Mouse (Mus musculus) adipocyte (in vitro differentiated cells): Measurements from ENCODE around the gene Slc12a9.
"Not testable (repeated sequence)": the region's sequence is repeated elsewhere in the genome, so short reads cannot be mapped to it uniquely, and the experiment has no call there.

Experiments used
- DNase-seq: peaks from one replicate; pipeline ENCODE4 v3.0.0-alpha.2; 2016; ENCODE audit warnings: low spot score

Gene Slc12a9

DNA sequence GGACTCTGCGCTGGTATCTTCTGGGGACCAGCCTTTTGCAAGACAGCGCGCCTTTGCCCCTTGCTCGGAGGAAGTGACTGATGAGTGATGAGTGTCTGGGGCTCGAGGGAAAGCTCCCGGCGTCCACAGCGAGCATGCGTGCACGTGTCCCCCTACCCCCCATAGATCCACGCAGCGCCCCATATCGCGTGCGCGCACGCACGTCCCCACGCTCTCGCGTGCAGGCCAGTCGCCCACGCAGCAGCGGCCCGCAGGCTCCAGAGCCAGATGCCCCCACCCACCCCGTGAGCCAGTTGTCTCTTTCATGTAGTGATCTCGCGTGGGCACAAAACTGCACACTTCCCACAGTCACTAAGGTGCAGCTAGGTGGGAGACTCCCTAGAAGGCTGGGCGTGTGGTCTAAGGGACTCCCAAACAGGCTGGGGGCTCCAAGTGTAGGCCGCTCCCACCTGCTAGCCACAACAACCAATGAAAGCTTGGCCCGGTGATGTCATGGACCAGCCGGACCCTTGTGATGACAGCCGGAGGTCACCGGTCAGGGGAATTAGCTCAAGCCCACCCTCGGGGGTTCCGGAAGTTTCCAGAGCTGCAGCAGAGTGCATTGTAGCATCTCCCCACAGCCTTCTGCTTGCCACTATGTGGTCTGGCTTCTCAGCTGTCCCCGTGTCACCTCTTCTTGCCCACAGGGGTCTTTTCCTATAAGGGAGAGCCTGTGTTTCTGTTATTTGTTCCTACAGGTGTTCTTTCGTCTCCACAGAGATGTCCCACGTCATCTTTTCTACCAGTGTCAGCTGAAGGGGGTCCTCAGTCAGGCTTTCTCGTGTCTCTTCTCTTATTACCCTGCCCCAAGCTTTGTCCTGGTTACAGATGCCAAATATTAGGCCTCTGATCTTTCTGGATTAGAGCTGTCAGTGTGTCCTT is 46.1 kb downstream of the Slc12a9 start, which contains the start of gene Ache:
Gene Ache, plus strand, starts transcription at position 488 of the 921 bp plus-strand sequence.
- no peak for DNase-seq

DNA sequence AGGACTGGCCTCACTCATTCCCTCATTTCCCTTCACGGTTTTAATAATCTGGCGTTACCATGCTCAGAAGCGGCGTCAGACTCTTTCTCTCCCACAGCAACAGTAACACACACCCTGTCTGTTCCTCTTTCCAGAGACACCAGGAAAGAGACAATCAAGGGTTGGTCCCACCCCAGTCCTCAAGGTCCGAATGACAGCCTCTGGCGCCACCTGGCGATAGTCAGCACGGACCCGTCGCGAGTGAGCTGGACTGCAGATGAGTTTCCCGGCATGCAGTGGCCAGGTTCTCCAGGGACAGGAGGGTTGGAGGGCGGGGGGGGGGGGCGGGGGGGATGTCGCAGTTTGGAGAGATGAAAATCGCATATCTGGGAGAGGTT is 46.8 kb downstream of the Slc12a9 start:
- DNase-seq: peak; percentile 79

DNA sequence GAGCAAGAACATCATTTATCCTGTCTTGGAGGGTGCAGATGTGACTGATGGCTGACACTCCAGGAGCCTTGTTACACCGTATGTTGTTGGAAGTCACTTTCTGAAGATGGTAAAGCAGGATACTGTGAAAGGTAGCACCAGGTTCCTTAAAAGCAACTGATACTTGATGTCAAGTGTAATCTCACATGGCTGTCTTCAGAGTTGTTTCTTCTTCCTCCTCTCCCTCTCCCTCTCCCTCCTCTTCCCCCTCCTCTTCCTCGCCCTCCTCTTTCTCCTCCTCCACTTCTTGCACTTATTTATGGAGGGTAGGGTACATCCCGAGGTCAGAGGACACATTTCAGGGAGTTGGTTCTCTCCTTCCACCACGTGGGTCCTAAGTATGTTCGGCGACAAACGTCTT is 47.4 kb downstream of the Slc12a9 start:
- DNase-seq: no peak

DNA sequence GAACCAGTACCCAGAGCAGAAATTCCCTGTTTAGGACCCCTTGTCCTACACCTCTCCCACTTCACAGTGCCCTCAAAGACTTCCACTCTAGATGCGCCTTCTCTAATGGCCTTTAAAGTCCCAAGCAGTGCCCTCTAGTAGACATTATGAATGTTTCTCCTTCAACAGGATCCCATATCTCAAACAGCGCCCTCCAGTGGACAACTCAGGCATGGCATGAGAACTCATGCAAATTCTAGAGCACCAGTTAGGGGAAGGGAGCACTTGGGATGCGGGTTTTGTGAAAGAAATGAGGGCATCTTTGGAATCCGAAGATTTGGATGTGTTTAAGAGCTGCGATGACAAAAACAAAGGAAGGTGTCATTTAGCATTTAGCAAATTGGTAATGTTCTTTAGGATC is 48.4 kb downstream of the Slc12a9 start:
- DNase-seq: peak; percentile 65

DNA sequence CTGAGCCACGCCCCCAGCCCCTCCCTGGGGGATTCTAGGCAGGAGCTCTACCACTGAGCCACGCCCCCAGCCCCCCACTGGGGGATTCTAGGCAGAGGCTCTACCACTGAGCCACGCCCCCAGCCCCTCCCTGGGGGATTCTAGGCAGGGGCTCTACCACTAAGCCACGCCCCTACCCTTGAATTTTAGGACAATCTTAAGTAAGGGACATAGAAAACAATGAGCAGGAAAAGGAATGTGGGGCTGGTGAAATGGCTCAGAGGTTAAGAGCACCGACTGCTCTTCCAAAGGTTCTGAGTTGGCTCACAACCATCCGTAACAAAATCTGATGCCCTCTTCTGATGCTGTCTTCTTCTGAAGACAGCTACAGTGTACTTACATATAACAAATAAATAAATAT is 49.0 kb downstream of the Slc12a9 start:
- not testable (repeated sequence) for DNase-seq

DNA sequence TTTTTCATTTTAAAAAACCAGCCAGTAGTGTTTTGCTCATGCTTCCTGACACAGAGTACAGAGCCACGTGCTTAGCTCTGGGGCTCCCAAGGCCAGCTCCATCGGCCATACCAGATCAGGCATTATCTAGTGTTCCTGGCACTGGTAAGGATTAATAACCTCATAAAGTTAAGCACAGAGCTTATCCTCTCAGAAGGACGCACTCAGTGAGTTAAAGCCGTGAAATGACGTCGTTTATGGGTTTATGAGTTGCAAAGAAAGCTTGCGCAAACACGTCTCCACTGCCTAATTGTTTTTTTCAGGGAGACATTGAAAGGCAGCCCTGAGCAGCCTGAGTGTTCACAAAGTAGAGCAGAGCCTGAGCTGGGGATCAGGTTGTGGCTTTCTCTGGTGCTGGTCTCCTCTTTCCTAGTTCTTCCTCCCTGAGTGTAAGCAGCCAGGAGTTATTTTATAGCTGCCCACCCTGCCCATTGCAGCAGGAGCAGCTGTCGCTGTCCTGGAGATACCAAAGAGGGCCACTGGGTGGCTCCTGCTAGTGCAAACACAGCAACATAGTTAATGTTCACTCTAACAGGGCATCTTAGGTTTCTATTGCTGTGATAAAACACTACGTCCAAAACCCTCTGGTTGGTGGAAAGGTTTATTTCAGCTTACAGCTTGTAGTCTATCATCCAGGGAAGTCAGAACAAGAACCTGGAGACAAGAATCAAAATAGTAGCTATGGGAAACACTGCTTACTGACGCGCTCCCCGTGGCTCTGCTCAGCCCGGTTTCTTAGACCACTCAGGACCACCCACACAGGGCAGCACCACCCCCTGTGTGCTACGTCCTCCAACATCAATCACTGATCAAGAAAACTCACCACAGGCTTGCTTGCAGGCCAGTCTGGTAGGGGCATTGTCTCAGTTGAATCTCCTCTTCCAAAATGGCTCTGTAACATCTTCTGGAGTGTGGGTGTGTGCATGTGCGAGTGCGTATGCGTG is 55.7 kb downstream of the Slc12a9 start:
- no peak for DNase-seq

DNA sequence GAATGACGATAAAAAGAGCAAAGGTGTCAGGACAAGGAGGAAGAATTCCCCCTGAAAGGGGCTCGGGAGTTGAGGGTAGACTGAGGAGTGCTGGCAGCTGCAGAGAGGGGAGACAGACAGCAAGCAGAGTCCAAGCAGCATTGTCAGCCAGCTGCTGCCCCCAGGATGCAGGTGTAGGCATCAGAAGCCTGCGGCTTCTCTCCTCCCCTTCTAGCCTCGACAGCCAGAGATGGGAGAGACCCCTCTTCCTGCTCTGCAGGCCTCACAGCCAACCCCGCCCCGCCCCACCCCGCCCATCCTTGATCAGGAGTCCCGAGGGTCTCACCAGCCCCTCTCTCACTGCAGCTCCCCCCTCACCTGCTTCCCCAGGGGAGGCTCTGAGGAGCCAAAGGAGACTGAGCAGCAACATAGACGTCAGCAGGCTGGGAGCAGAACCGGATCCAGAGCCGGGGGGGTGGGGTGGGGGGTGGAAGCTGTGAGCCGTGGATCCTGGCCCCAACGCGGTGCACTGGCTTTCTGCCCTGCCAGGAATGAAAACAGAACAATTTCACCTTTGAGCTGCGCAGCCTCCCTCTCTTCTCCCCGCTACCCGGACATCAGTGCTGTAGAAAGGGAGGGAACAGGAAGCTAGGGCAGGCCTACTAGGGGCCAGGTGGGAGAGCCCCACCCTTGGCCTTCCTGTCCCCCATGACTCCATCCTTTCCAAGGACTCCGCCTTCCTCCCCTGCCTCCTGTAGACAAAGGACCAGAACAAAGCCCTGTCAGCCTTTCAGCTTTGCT is 65.1 kb downstream of the Slc12a9 start:
- DNase-seq: no peak

DNA sequence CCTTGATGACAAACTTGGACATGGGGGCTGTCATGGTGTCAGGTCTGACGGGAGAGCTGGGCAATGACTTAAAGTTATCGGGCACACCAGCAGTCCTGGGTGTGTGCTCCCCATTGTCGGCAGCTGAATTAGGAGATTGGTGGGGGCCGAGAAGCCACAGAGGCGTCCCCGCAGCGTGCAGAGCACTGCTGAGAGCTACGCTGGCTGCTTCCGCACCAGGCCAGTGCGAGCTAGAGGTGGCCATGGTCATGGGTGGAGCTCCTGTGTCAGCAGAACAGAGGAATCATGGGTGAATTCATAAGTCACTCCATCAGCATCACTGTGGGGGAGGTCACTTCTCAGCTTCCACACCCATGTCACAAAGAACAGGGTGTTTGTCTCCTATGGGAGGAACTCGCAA is 68.6 kb downstream of the Slc12a9 start:
- DNase-seq: no peak
